Mouse (Mus musculus): ENCODE results near the gene Smarcal1. TPM values are rescaled to one million over a fixed set of nuclear protein-coding genes. Genes with fewer than 3 reads are reported as not detected.

The Smarcal1 gene
- polyA plus RNA-seq, 1 experiment: 19.1 TPM

- H3ac ChIP-seq (ENCODE audit: control insufficient read depth, insufficient read length): no peak overlapping the region
- no peaks in the 10 kb centered on the region for H3K36me3 ChIP-seq (ENCODE audit: control insufficient read depth, insufficient read depth)
- H3K27me3 ChIP-seq (ENCODE audit: control insufficient read depth, insufficient read depth, insufficient read length): no peaks in the 10 kb centered on the region
- H3K4me3 ChIP-seq: no peak overlapping the region
- no peak for TF ChIP-seq MYOD1 (IDR thresholded peaks at IDR 0.05; ENCODE audit: control insufficient read depth in 1 of 3, insufficient read length in 2 of 3, low read depth in 2 of 3)
- TF ChIP-seq MAX (IDR thresholded peaks at IDR 0.05; ENCODE audit: low read depth): no peak
- TF ChIP-seq E2F4 (IDR thresholded peaks at IDR 0.05; ENCODE audit: insufficient read depth): no peak
- no peak for TF ChIP-seq POLR2AphosphoS2 (IDR thresholded peaks at IDR 0.05; ENCODE audit: insufficient read length, low read depth)
- no peak for TF ChIP-seq SRF (IDR thresholded peaks at IDR 0.05; ENCODE audit: control insufficient read depth, insufficient read length, low read depth)
- TF ChIP-seq TCF12 (IDR thresholded peaks at IDR 0.05; ENCODE audit: insufficient read depth, poor library complexity, severe bottlenecking): no peak
- no peak for TF ChIP-seq USF1 (IDR thresholded peaks at IDR 0.05; ENCODE audit: low read depth)
- TF ChIP-seq REST (IDR thresholded peaks at IDR 0.05; ENCODE audit: insufficient read depth, insufficient read length): no peak
- no peak for TF ChIP-seq MYOG (IDR thresholded peaks at IDR 0.05; ENCODE audit: control insufficient read depth in 1 of 3, insufficient read depth in 1 of 3, insufficient read length in 2 of 3, low read depth in 2 of 3)
- no peak for TF ChIP-seq TCF3 (IDR thresholded peaks at IDR 0.05; ENCODE audit: insufficient read length, low read depth)
- no peak for TF ChIP-seq POLR2A (IDR thresholded peaks at IDR 0.05; ENCODE audit: insufficient read length, low read depth)
- no peak for TF ChIP-seq CEBPB (IDR thresholded peaks at IDR 0.05; ENCODE audit: insufficient read depth, poor library complexity, severe bottlenecking)
- no peak overlapping the region for H3K4me2 ChIP-seq (ENCODE audit: low read depth)
- no peaks in the 10 kb centered on the region for H3K79me2 ChIP-seq (ENCODE audit: control insufficient read depth, insufficient read depth)
Observed at GRCm38 (mm10) chr1:72568725-72569124, 14.3 kb upstream of the Smarcal1 start.

DNA sequence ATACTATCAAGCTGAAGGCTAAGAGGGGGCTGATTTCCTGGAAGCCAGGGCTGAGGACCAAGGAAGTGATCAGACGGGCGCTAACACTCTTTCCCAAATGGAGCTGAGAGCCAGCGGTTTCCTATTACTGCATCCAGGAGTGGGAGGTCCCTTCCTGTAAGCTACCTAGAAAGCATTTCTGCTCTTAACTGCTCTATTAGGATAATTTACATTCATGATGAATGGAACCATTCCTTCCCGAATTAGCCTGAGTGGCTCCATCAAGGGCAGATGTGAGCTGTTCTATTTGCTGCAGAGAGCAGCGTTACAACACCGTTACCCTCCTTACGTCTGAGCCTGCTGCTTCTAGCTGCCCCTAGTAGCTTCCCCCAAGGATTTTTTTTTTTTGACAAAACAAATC, 9.0 kb upstream of the Smarcal1 start:
- H3K36me3 ChIP-seq (ENCODE audit: control insufficient read depth, insufficient read depth): no peaks in the 10 kb centered on the region
- no peak overlapping the region for H3K4me2 ChIP-seq (ENCODE audit: low read depth)
- H3ac ChIP-seq (ENCODE audit: control insufficient read depth, insufficient read length): no peak overlapping the region
- H3K27me3 ChIP-seq (ENCODE audit: control insufficient read depth, insufficient read depth, insufficient read length): no peaks in the 10 kb centered on the region
- H3K79me2 ChIP-seq (ENCODE audit: control insufficient read depth, insufficient read depth): no peaks in the 10 kb centered on the region
- TF ChIP-seq E2F4 (IDR thresholded peaks at IDR 0.05; ENCODE audit: insufficient read depth): no peak
- TF ChIP-seq MYOD1 (IDR thresholded peaks at IDR 0.05; ENCODE audit: control insufficient read depth in 1 of 3, insufficient read length in 2 of 3, low read depth in 2 of 3): no peak
- TF ChIP-seq SRF (IDR thresholded peaks at IDR 0.05; ENCODE audit: control insufficient read depth, insufficient read length, low read depth): no peak
- TF ChIP-seq CEBPB (IDR thresholded peaks at IDR 0.05; ENCODE audit: insufficient read depth, poor library complexity, severe bottlenecking): no peak
- TF ChIP-seq USF1 (IDR thresholded peaks at IDR 0.05; ENCODE audit: low read depth): no peak
- no peak for TF ChIP-seq TCF3 (IDR thresholded peaks at IDR 0.05; ENCODE audit: insufficient read length, low read depth)
- no peak for TF ChIP-seq MAX (IDR thresholded peaks at IDR 0.05; ENCODE audit: low read depth)
- TF ChIP-seq MYOG (IDR thresholded peaks at IDR 0.05; ENCODE audit: control insufficient read depth in 1 of 3, insufficient read depth in 1 of 3, insufficient read length in 2 of 3, low read depth in 2 of 3): no peak
- TF ChIP-seq REST (IDR thresholded peaks at IDR 0.05; ENCODE audit: insufficient read depth, insufficient read length): no peak
- TF ChIP-seq TCF12 (IDR thresholded peaks at IDR 0.05; ENCODE audit: insufficient read depth, poor library complexity, severe bottlenecking): no peak
- TF ChIP-seq POLR2AphosphoS2 (IDR thresholded peaks at IDR 0.05; ENCODE audit: insufficient read length, low read depth): no peak
- TF ChIP-seq POLR2A (IDR thresholded peaks at IDR 0.05; ENCODE audit: insufficient read length, low read depth): no peak
- H3K4me3 ChIP-seq: no peak overlapping the region

DNA sequence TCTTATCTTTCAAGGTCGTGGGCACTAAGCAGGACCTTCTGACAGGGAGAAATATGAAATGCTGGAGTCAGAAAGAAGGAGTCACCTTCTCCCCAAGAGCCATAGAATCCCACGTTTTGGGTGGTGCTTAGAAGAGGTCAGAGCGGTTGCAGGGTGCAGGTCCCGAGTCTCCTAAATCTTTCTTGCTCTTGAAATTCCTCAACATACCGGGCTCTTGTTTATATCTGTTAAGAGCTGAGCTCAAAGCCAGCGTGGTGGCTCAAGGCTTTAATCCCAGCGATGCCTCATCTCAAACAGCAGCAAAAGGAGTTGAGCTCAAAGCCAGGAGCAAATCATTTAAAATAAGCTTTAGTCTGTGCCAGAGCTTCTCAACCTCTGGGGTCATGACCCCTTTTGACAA, 8.4 kb upstream of the Smarcal1 start:
- no peaks in the 10 kb centered on the region for H3K27me3 ChIP-seq (ENCODE audit: control insufficient read depth, insufficient read depth, insufficient read length)
- H3K79me2 ChIP-seq (ENCODE audit: control insufficient read depth, insufficient read depth): no peaks in the 10 kb centered on the region
- H3K4me3 ChIP-seq: no peak overlapping the region
- no peak overlapping the region for H3K4me2 ChIP-seq (ENCODE audit: low read depth)
- TF ChIP-seq POLR2A (IDR thresholded peaks at IDR 0.05; ENCODE audit: insufficient read length, low read depth) (no peak), SRF (IDR thresholded peaks at IDR 0.05; ENCODE audit: control insufficient read depth, insufficient read length, low read depth) (no peak), MAX (IDR thresholded peaks at IDR 0.05; ENCODE audit: low read depth) (no peak), CEBPB (IDR thresholded peaks at IDR 0.05; ENCODE audit: insufficient read depth, poor library complexity, severe bottlenecking) (no peak), MYOD1 (IDR thresholded peaks at IDR 0.05; ENCODE audit: control insufficient read depth in 1 of 3, insufficient read length in 2 of 3, low read depth in 2 of 3) (no peak), POLR2AphosphoS2 (IDR thresholded peaks at IDR 0.05; ENCODE audit: insufficient read length, low read depth) (no peak), TCF3 (IDR thresholded peaks at IDR 0.05; ENCODE audit: insufficient read length, low read depth) (no peak), REST (IDR thresholded peaks at IDR 0.05; ENCODE audit: insufficient read depth, insufficient read length) (no peak), MYOG (IDR thresholded peaks at IDR 0.05; ENCODE audit: control insufficient read depth in 1 of 3, insufficient read depth in 1 of 3, insufficient read length in 2 of 3, low read depth in 2 of 3) (no peak), E2F4 (IDR thresholded peaks at IDR 0.05; ENCODE audit: insufficient read depth) (no peak), USF1 (IDR thresholded peaks at IDR 0.05; ENCODE audit: low read depth) (no peak), TCF12 (IDR thresholded peaks at IDR 0.05; ENCODE audit: insufficient read depth, poor library complexity, severe bottlenecking) (no peak)
- no peak overlapping the region for H3ac ChIP-seq (ENCODE audit: control insufficient read depth, insufficient read length)
- H3K36me3 ChIP-seq (ENCODE audit: control insufficient read depth, insufficient read depth): no peaks in the 10 kb centered on the region

- no peaks in the 10 kb centered on the region for H3K27me3 ChIP-seq (ENCODE audit: control insufficient read depth, insufficient read depth, insufficient read length)
- no peaks in the 10 kb centered on the region for H3K36me3 ChIP-seq (ENCODE audit: control insufficient read depth, insufficient read depth)
- H3K79me2 ChIP-seq (ENCODE audit: control insufficient read depth, insufficient read depth): no peaks in the 10 kb centered on the region
- no peak overlapping the region for H3K4me2 ChIP-seq (ENCODE audit: low read depth)
- H3K4me3 ChIP-seq: no peak overlapping the region
- TF ChIP-seq CEBPB (IDR thresholded peaks at IDR 0.05; ENCODE audit: insufficient read depth, poor library complexity, severe bottlenecking): no peak
- TF ChIP-seq REST (IDR thresholded peaks at IDR 0.05; ENCODE audit: insufficient read depth, insufficient read length): no peak
- no peak for TF ChIP-seq TCF12 (IDR thresholded peaks at IDR 0.05; ENCODE audit: insufficient read depth, poor library complexity, severe bottlenecking)
- no peak for TF ChIP-seq SRF (IDR thresholded peaks at IDR 0.05; ENCODE audit: control insufficient read depth, insufficient read length, low read depth)
- TF ChIP-seq POLR2AphosphoS2 (IDR thresholded peaks at IDR 0.05; ENCODE audit: insufficient read length, low read depth): no peak
- TF ChIP-seq MYOG (IDR thresholded peaks at IDR 0.05; ENCODE audit: control insufficient read depth in 1 of 3, insufficient read depth in 1 of 3, insufficient read length in 2 of 3, low read depth in 2 of 3): no peak
- no peak for TF ChIP-seq USF1 (IDR thresholded peaks at IDR 0.05; ENCODE audit: low read depth)
- TF ChIP-seq E2F4 (IDR thresholded peaks at IDR 0.05; ENCODE audit: insufficient read depth): no peak
- TF ChIP-seq TCF3 (IDR thresholded peaks at IDR 0.05; ENCODE audit: insufficient read length, low read depth): no peak
- TF ChIP-seq POLR2A (IDR thresholded peaks at IDR 0.05; ENCODE audit: insufficient read length, low read depth): no peak
- no peak for TF ChIP-seq MAX (IDR thresholded peaks at IDR 0.05; ENCODE audit: low read depth)
- no peak for TF ChIP-seq MYOD1 (IDR thresholded peaks at IDR 0.05; ENCODE audit: control insufficient read depth in 1 of 3, insufficient read length in 2 of 3, low read depth in 2 of 3)
- no peak overlapping the region for H3ac ChIP-seq (ENCODE audit: control insufficient read depth, insufficient read length)
Observed at GRCm38 (mm10) chr1:72575121-72575520, 7.9 kb upstream of the Smarcal1 start.
